Mouse (Mus musculus) hematopoietic stem cell, adult 5-6 weeks (primary cell): Measurements from ENCODE around the gene Agpat2. TPM values are rescaled to one million over a fixed set of nuclear protein-coding genes. Genes with fewer than 3 reads are reported as not detected.

Experiments
- ATAC-seq, 2 experiments: fragments of 125-278 bp in 1 of 2; replicated peaks in 1 of 2; 2 replicates each; pipeline ENCODE4 v1.8.0; 2016 to 2017; ENCODE audit warnings: inconsistent platforms in 2 of 2, mild to moderate bottlenecking in 2 of 2, moderate number of reproducible peaks in 2 of 2, low read depth in 1 of 2, moderate TSS enrichment in 1 of 2; ENCODE audit not compliant: low FRiP score in 2 of 2, poor library complexity in 2 of 2, severe bottlenecking in 2 of 2, insufficient read depth in 1 of 2, low TSS enrichment in 1 of 2
- total RNA-seq: library from RNA; stranded (forward); fragments of 172-1452, 232-1000 nt; gene quantifications from 2 replicates; pipeline ENCODE4 v1.2.3, GENCODE M21; 2017

The Agpat2 gene
- total RNA-seq, 1 experiment from 2014 or later: 49.6 TPM

DNA sequence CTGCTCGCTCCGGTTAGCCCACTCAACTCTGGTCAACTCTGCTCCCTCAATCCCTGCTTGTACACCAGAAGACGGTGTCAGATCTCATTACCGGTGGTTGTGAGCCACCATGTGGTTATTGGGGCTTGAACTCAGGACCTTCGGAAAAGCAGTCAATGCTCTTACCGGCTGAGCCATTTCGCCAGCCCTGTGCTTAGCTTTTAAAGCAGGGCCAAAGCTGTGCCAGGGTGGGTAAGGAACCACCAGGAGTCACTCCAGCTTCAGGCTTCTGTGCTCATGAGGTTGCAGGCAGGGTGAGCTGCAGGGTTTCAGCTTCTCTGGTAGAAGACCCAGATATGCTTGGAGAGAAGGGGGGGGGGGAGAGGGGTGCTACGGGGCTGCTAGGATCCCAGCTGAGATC is 1.1 kb upstream of the Agpat2 start:
- no peak for ATAC-seq

DNA sequence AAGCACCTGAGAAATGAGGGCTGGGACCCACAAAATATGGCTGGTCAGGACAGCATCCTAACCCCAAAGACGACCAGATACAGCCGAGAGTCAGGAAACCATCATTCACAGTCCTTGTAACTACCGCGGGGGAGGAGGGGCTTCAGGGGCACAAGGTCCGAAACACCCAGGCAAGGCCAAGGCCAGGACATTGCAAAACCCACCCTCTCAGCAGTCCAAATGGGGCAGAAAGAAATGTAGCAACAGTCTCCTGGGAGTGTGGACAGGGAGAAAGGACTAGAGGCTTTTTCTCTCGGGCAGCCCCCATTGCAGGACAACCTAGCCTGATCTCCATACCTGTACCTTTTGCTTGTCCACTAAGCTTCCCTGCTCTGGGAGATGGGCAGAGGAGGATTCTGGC is 1.1 kb downstream of the Agpat2 start:
- ATAC-seq: no peak

DNA sequence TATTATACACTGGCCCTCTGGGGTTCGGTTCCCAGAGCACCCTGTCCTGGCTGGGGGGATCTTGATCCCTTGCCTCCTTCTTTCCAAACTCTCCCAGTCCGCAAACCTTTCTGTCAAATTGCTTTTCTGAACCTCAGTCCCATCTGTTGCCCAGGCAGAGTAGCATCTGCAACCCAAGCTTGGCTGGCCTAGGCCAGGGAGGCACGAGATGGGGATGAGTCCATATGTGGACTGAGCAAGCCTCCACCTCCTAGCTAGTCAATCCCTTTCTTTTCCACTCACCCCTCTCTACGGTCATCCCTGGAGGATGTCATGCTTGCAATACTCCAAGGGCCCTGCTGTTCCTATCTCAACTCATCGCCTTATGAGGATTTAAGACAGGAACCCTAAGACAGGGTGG is 1.6 kb downstream of the Agpat2 start:
- ATAC-seq: no peak

DNA sequence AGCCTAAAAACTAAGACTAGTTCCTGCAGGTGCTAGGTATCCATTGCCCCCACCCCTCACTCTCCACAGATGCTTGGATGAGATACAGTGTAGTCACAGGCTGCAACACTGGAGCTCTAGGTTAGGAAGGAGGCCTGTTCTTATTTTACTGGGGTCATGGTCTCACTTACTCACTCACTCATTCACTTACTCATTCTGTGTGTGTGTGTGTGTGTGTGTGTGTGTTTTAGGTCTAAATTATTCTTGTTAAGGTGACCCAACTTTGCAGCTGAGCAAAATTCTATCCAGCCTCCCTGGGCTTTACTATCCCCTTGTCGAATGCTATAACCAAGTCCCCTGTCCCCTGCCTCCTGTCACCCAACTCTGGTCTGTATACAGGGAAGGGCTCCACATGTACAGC is 2.6 kb downstream of the Agpat2 start:
- no peak for ATAC-seq

DNA sequence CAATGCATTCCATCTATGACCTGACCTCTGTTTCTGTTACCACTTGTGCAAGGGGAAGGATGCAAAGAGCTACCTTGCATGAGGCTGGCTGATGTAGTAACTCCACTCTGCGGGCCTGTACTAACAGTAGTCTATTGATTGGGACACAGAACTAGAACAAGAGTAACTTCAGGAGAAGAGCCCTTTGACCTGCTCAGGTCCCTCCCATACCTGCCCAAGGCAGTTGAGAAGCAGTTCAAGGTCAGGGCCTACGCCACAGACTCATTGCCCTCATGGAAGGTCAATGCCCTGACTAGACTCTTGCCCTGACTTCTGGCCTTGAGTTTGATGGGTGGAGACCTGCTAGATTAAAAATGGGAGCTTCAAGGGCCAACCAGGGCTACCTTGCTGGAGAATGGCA is 3.6 kb downstream of the Agpat2 start:
- no peak for ATAC-seq

DNA sequence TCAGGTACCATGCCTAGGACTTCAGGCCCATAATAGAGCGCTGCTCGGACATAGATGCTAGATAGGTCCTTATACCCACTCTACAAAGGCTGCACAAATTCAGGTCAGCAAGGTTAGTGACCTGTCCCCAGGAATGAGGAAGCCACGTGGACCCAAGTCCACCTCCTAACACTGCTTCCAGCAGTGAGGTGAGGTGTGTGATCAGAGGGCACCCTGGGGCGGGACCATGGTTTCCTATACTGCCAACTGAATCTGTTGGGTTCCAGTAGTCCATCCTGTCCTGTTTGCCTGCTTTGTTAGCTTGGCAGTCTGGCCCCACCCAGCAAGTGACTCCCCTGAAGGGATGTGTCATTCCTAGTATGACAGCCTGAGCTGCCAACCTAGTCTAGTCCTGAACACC is 4.3 kb downstream of the Agpat2 start:
- no peak for ATAC-seq

DNA sequence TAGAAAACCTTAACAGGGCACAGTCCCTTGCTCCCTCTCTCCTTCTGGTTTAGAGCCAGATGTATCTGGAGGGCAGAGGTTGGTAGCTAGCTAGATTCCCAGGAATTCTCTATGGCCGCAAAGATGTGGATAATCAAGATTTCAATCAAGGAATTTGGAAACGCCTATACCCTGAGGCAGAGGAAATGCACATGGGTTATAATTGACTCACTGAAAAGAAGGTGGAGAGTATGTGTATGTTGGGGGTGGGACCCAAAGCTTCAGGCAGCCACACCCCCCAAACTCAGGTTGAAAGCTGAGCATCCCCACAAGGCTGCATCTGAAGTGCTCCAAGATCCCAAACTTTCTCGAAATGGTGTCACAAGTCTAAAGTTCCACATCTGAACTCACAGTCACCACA is 5.8 kb downstream of the Agpat2 start:
- no peak for ATAC-seq

DNA sequence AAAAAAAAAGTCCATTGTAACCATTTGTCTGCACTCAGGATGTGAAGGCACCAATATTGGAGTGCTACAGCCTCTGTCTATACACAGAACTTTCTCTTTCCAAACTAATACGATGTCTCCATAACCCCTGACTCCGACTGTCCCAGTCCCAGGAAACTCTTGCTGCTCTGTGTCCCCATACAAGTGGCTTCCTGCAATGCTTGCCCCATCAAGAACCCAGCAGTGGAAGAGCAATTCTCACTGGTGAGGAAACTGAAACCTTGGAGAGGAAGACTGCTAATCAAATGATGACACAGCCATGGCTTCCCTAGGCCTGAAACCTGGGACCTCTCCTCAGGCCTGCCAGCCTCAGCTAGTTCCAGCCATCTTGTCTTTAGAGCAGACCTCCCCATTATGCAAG is 6.4 kb downstream of the Agpat2 start:
- ATAC-seq: peak in 1 of 2 experiments; percentile 21; a peak in 1 of 4 replicates

DNA sequence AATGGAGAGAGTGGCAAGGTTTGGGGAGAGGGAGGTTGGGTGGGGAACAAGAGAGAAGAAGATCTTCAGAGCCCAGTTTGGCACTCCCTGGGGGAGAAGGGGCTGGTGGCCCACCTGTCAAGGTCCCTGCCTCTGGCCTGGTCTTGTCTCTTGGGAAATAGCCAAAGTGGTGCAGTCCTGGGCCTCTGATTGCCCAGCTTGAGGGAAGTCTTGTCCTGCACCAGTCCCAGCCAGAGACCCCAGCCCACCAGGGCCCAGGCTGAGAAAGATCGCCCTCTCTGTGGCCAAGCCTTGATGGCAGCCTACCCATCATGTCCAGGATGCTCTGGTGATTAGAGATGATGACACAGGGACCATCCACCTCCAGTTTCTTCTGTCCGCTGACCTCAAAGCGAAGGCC is 7.3 kb downstream of the Agpat2 start:
- no peak for ATAC-seq

DNA sequence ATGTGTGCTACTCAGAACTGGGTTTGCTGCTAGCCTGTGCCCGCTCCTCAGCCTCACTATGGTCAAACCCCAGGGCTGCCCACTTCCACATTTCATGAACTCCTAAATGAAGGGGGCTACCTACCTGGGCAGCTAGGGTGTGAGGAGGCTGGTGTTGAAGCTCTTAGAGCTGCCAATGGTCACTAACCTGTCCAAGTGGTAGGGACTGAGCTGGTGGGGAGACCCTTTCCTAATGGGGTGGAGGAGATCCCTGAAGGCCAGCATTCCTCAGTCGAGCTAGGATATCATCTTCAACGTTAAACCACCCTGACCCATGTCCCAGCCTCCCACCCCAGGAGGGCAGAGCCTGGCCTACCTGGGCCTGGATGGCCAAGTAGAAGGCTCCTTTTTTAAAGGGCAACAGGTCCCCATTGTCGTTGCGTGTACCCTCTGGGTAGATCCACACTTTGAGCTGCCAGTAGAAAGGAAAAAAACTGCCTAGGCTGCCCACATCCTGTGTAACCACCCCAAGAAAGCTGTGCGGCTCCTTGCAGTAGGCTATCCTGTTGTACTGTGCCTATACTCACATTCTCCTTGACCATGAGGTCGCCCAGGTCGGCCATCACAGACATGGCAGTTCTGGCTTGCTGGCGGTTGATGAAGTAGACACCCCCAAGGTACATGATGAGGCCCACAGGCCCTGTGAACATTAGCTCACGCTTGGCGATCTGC is 8.3 kb downstream of the Agpat2 start:
- ATAC-seq: no peak

DNA sequence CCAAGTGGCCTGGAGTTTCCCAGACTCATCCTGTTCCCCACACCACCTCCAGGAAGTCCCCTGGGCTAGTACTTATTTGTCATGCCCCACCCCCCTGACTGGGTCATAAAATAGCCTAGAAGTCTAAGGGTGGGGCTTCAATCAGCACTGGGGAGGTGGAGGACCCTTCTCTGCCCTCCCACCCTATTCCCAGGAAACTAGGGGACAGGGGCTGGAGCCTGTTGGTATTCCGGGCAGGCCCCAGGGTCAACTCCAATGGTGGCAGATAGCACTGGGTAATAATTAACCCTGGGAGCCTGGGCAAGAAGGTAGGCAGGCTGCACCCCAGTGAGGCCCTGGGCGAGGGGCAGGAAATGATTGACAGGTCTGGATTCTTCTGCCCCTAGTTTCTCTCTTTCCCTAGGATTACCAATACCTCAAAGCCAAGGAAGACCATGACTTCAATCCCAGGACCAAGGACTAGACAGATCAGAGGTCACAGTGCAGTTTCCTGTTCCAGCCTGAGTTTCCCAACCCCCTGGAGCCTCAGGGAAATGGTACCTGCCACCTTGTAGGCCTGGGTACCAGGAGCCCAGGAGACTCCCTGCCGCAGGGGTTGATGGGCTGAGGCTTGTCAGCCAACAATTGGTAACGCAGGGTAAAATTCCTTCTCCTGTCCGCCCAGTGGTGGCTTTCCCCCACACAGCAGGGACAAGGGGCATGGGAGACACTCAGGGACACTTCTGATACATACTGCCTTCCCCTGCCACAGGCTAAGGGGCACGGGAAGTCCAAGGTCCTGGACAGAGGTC is 9.1 kb downstream of the Agpat2 start:
- ATAC-seq: no peak

DNA sequence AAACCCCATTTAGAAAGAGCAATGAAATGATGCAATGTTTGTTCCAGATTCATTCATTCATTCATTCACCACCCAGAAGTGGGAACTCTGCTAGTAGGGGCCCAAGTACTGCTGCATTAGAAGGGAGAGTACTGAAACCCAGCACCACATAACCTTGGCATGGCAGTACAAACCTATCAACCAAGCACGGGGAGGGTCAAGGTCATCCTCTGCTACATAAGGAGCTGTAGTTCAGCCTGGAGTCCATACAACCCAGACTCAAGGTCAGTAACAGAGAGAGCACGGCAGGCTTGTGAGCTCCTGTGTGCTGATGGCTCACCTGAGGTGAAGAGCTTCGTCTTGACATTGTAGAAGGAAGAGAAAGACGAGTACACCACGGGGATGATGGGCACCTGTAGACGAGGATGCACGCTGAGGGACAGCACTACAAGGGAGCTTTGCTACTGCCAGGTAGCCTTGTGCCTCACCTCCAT is 9.7 kb downstream of the Agpat2 start:
- no peak for ATAC-seq

DNA sequence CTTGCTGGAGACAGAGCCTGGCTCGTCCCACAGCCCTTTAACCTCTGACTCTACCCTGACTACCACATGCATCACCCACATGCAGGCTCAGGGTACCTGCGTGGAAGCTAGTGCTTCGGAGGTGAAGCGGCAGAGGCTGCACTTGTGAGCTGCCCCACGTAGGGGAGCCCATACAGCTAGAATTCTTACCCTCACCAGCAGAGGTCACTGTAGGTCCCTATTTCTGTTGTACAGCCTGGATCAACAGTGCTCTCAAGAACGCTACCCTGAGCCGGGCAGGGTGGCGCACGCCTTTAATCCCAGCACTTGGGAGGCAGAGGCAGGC is 10.2 kb downstream of the Agpat2 start:
- peak; percentile 33 to 46; a peak in 1 of 4 replicates for ATAC-seq

DNA sequence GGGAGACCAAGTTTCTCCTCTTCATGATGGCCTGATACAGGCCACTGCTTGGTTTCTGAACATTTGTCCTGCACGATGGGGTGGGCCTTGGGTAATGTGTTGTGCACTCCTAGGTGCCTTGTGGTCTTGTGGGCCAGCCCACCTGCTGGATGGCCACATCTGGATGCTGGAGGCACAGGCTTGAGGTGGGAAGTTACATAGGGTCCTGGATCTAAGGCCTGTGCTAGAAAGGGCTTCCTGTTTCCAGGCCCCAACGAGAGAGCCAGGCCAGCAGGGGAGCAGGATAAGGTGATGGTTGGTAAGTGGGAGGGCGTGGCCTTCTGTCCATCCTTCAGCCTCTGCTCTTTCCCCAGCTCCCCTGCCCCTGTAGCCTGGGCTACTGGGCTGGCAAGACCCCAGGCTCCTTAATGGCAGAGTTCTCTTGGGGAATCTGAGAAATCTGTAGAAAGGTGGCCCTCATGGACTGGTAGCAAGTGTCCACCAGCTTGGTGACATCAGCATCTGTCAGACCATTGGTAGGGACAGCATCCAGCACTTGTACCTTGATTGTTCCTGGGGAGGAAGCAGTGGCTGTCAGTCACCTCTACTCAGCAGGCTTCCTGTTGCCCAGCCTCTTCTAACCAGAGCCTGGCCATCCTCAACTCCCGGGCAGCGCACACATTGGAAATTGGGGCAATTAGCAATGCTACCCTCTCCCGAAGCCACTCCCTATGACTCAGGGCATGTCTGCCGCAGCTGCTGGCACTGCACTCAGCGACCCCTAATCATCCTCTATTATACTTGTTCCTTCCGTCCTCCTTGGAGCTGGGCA is 10.8 kb downstream of the Agpat2 start:
- ATAC-seq: no peak

DNA sequence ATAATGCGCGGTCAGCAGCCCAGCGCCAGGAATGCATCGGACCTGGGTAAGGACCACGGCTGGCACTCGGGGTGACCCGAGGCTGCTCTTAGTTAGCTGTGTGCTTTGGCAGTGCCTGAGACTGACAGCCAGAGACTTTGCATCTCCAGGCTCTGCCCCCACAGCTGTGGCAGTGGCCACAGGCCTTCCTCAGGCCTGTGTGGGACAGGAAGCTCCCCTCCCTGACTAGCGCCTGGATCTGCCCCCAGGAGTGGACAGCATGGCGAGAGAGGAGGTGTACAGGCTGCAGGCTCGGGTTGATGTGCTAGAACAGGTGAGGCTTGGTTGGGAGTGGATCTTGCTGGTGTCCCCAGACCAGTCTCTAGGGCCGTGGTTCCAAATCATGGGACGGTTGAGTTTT is 12.8 kb downstream of the Agpat2 start:
- no peak for ATAC-seq

DNA sequence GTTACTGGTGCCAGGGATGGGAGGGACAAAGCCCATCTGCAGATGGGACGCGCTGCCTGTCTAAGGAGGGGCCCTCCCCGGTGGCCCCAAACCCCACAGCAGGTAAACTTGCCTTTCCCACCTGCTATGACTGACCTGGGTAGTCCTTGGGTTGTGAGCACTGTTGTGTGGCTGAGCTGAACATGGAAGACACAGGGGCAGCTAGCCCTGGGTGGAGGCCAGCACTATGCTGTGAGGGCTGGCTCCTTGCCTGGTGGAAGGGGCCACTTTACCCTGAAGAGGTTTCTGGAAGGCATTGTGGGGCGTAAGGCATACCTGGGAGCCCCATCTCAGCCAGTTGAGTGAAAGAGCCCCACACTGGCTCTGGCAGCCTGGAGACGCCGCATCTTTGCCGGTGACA is 13.3 kb downstream of the Agpat2 start:
- no peak for ATAC-seq

DNA sequence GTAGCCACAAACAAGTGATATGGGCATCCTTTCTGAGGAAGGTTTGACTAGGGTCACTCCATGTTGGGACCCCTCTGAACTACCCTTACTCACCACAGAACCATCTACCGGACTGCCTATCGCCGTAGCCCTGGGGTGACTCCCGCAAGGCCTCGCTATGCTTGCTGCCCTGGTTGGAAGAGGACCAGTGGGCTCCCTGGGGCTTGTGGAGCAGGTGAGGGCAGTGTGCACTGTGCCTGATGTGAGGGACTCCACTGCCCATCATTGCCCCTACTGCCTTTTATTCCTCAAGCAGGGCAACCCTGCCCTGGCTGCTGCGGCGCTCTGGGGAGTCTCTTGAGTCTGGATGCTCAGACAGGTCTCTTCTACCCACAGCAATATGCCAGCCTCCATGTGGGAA is 13.9 kb downstream of the Agpat2 start:
- no peak for ATAC-seq

DNA sequence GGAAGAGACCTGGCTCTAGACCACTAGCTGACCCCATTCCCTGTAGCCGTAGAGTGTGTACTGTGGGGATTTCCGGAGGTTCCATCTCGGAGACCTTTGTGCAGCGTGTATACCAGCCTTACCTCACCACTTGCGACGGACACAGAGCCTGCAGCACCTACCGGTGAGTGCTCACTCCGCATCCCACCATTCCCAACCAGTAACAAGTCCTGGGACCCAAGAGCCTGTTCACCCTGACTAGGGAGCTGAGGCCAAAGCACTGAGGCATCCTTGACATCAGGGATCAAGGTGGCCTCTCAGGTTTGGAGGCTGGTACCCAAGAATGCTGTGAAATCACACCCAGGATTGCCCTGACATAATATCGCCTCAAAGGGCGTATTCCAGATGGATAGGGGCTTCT is 14.9 kb downstream of the Agpat2 start:
- ATAC-seq: no peak
